Mouse (Mus musculus): ENCODE results near the gene Tex45.

Gene Tex45

GRCm38 (mm10) chr8:3470562-3470961 lies at the start of gene Tex45:
TSS of gene Tex45 (plus strand) at chr8:3470862.
- no peak for DNase-seq

- no peak for DNase-seq
Observed at GRCm38 (mm10) chr8:3421507-3421906, 49.2 kb upstream of the Tex45 start.

GRCm38 (mm10) chr8:3425217-3425616 lies 45.4 kb upstream of the Tex45 start:
- no peak for DNase-seq

- no peak for DNase-seq
Observed at GRCm38 (mm10) chr8:3426211-3426610, 44.5 kb upstream of the Tex45 start.

- no peak for DNase-seq
Observed at GRCm38 (mm10) chr8:3428426-3428825, 42.2 kb upstream of the Tex45 start.

- DNase-seq: no peak
Observed at GRCm38 (mm10) chr8:3429966-3430365, 40.7 kb upstream of the Tex45 start.

GRCm38 (mm10) chr8:3431113-3431512 lies 39.5 kb upstream of the Tex45 start:
- no peak for DNase-seq

- no peak for DNase-seq
Observed at GRCm38 (mm10) chr8:3436492-3436891, 34.2 kb upstream of the Tex45 start.

GRCm38 (mm10) chr8:3439510-3439909 lies 31.2 kb upstream of the Tex45 start:
- DNase-seq: peak; percentile 12

GRCm38 (mm10) chr8:3449226-3449625 lies 21.4 kb upstream of the Tex45 start:
- no peak for DNase-seq

GRCm38 (mm10) chr8:3450670-3451069 lies 20.0 kb upstream of the Tex45 start:
- DNase-seq: peak; percentile 45

GRCm38 (mm10) chr8:3451992-3452391 lies 18.7 kb upstream of the Tex45 start:
- no peak for DNase-seq

GRCm38 (mm10) chr8:3463248-3463647 lies 7.4 kb upstream of the Tex45 start:
- no peak for DNase-seq

- DNase-seq: peak; percentile 69
Observed at GRCm38 (mm10) chr8:3464309-3464708, 6.4 kb upstream of the Tex45 start.

GRCm38 (mm10) chr8:3467006-3467885 lies 3.4 kb upstream of the Tex45 start, which contains the start of gene Pex11g:
TSS of gene Pex11g (minus strand) at chr8:3467680.
- DNase-seq: peak; percentile 91

- no peak for DNase-seq
Observed at GRCm38 (mm10) chr8:3467886-3468545, 2.6 kb upstream of the Tex45 start.

- DNase-seq: no peak
Observed at GRCm38 (mm10) chr8:3468838-3469237, 1.8 kb upstream of the Tex45 start.

GRCm38 (mm10) chr8:3475715-3476429 lies 5.2 kb downstream of the Tex45 start:
- DNase-seq: no peak

GRCm38 (mm10) chr8:3480221-3480785 lies 9.6 kb downstream of the Tex45 start:
- no peak for DNase-seq

GRCm38 (mm10) chr8:3481605-3482004 lies 10.9 kb downstream of the Tex45 start:
- no peak for DNase-seq

GRCm38 (mm10) chr8:3482240-3482740 lies 11.6 kb downstream of the Tex45 start:
- no peak for DNase-seq

GRCm38 (mm10) chr8:3483546-3483945 lies 12.9 kb downstream of the Tex45 start:
- no peak for DNase-seq

GRCm38 (mm10) chr8:3485192-3485591 lies 14.5 kb downstream of the Tex45 start:
- DNase-seq: no peak
